Mouse (Mus musculus): ENCODE results near the gene Cds2.

DNA sequence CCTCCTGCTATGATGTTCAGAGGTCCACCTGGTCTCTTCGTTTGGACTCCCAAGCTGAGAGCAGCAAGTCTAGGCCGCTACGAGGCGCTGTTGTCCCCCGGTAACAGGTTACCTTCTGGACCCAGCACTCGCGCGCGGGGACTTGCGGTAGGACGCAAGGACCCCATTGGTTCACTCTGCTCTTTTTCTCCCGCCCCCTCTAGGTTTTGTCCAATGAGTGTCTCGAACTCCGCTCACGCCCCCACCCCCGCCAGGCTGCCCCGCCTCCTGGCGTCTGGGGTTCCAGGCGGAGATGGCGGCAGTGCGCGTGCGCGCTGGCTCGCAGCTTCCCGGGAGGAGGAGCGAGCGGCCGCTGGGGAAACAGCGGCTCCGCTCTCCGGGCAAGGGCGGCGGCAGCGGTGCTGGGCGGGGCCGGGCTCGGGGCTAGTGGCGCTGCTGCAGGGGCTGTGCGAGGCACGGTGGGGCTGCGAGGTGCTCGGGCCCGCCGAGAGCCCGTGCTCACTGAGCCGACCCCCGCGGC is at the start of gene Cds2:
- peak; percentile 91 for TF ChIP-seq CTCF (IDR thresholded peaks at IDR 0.05; ENCODE audit: low read depth, low read length)
- peak; percentile 42; the same call in 1 of the 2 replicates for TF ChIP-seq EP300 (IDR thresholded peaks at IDR 0.05; ENCODE audit: insufficient read depth, low read depth, low read length)
- TF ChIP-seq POLR2A (IDR thresholded peaks at IDR 0.05; ENCODE audit: insufficient read depth, low read length), result no peak

Data from ES-Bruce4 (cell line).